Mouse (Mus musculus) cortical plate, adult 2 months (tissue): Measurements from ENCODE around the gene Nosip.

Experiments
- CTCF ChIP-seq: fragments of 200-500 bp; IDR thresholded peaks from 2 replicates; pipeline ENCODE4 v1.5.1; 2011; ENCODE audit warnings: mild to moderate bottlenecking, control low read depth, low read length; ENCODE audit not compliant: insufficient read depth; ENCODE audit errors: extremely low read depth
- POLR2A ChIP-seq: fragments of 200-500 bp; IDR thresholded peaks from 2 replicates; pipeline ENCODE4 v1.6.1; 2011; ENCODE audit warnings: mild to moderate bottlenecking, low read length, control low read depth; ENCODE audit not compliant: insufficient read depth; ENCODE audit errors: extremely low read depth

GRCm38 (mm10) chr7:45025601-45026220 is 36.5 kb upstream of the Nosip start:
- TF ChIP-seq POLR2A (no peak), CTCF (no peak)
